Mouse (Mus musculus) gastrocnemius, adult 18-20 months (tissue): ENCODE measurements around the gene Wfdc21. TPM values are rescaled to one million over a fixed set of nuclear protein-coding genes. Genes with fewer than 3 reads are reported as not detected.

Experiments
- DNase-seq: peaks from one replicate; pipeline ENCODE4 v3.0.0; 2021; ENCODE audit warnings: low spot score
- total RNA-seq, 2 experiments: library from RNA; stranded (reverse); gene quantifications; 2 replicates each; pipeline ENCODE4 v1.2.3; 2021

The Wfdc21 gene
- total RNA-seq, 2 experiments from 2014 or later = 0.62 TPM; not detected in 1

DNA sequence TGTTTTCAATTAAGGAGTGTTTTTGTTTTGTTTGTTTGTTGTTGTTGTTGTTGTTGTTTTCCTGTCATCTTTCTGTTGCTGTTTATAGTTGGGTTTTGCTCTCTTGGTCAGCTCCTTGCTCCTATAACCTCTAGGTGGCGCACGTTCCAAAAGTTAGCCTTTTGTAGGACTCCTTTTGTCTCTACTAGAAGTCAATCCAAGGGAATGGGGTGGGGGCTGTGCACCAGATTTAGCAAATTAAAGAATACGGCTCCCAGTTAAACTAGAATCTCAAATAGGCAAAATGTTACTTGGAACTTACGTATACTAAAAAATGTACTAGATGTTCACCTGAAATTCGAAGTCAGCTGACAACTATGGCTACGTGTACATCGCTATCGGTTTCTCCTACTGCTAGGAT lies 55.4 kb downstream of the Wfdc21 start:
- DNase-seq = no peak

Other genes with a start within 250 kb of the Wfdc21 start
- gene Heatr9, start 224.8 kb upstream of the Wfdc21 start, total RNA-seq = not detected
- gene Ccl5, start 216.4 kb upstream of the Wfdc21 start, total RNA-seq = not detected
- gene Ccl9, start 168.3 kb upstream of the Wfdc21 start, total RNA-seq = 1 to 10 TPM; 2.4 to 3.0 TPM
- gene Ccl6, start 153.9 kb upstream of the Wfdc21 start, total RNA-seq = 1 to 10 TPM; 3.8 to 6.5 TPM
- not detected for gene Rpl9-ps1, start 101.3 kb upstream of the Wfdc21 start, total RNA-seq
- not detected for gene Ccl3, start 97.6 kb upstream of the Wfdc21 start, total RNA-seq
- not detected for gene Ccl4, start 84.4 kb upstream of the Wfdc21 start, total RNA-seq
- under 1 TPM in 1 of 2 experiments, not detected in 1; 0.78 TPM for gene Wfdc17, start 42.9 kb upstream of the Wfdc21 start, total RNA-seq
- gene Wfdc18, start 37.9 kb upstream of the Wfdc21 start, total RNA-seq = not detected
- gene Heatr6, start 6.8 kb downstream of the Wfdc21 start, total RNA-seq = 10 to 100 TPM in 1 of 2 experiments, 1 to 10 TPM in 1; 8.5 to 10.7 TPM
- not detected for gene Hnf1b, start 103.1 kb downstream of the Wfdc21 start, total RNA-seq
- 10 to 100 TPM in 1 of 2 experiments, 1 to 10 TPM in 1; 9.5 to 10.5 TPM for gene Ddx52, start 195.1 kb downstream of the Wfdc21 start, total RNA-seq
- gene Synrg, start 217.5 kb downstream of the Wfdc21 start, total RNA-seq = 10 to 100 TPM; 40.4 to 40.6 TPM